Mouse (Mus musculus): Measurements from ENCODE around the gene Cfap161.

DNA sequence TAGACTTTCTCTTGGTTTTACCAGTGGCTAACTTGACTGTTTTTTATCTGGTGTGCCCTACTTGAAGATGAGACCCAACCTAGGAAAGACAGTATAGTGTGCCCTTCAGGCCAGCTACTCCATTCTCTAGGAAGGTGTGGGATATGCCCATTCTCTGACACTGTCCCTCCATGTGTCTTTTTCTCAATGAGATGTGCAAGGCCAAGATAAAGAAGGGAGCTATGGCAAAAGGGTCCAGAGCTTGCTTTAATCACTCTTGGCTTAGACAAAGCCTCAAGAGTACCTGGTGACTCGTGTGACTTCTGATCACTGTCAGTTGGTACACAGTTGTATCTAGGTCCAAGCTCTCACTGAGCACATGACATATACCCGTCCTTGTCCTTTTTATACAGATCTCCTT, 45.4 kb upstream of the Cfap161 start:
- TF ChIP-seq POLR2A (IDR thresholded peaks at IDR 0.05; ENCODE audit: control insufficient read depth, extremely low read depth, insufficient read depth, low read length, poor library complexity) (no peak), CTCF (IDR thresholded peaks at IDR 0.05; ENCODE audit: borderline replicate concordance, control insufficient read depth, extremely low read depth, insufficient read depth, low read length, poor library complexity) (no peak)

Data from thymus, adult 2 months (tissue).